Mouse (Mus musculus) MEL (cell line): ENCODE measurements around the gene Cers6. TPM values are rescaled to one million over a fixed set of nuclear protein-coding genes. Genes with fewer than 3 reads are reported as not detected.

Experiments
- DNase-seq: peaks from one replicate; pipeline ENCODE4 v3.0.0; 2011; ENCODE audit warnings: low read depth, low spot score
- H3K27ac ChIP-seq: 2 replicates; pipeline ENCODE4 v1.5.1; 2012; ENCODE audit warnings: low read depth, mild to moderate bottlenecking, control low read depth, low read length, moderate library complexity; ENCODE audit not compliant: control insufficient read depth
- H3K27me3 ChIP-seq, 2 experiments: fragments of 150-350 bp in 1 of 2; sonication (generic) in 1 of 2; 2 replicates each; pipeline ENCODE4 v1.6.1; 2012; ENCODE audit warnings: low read length in 2 of 2, mild to moderate bottlenecking in 2 of 2, improper control_type of control experiment in 1 of 2, moderate library complexity in 1 of 2; ENCODE audit not compliant: insufficient read depth in 2 of 2, control insufficient read depth in 1 of 2
- H3K36me3 ChIP-seq, 2 experiments: 2 replicates each; pipeline ENCODE4 v1.6.1; 2012 to 2014; ENCODE audit warnings: low read length in 2 of 2, improper control_type of control experiment in 1 of 2, inconsistent platforms in 1 of 2, mild to moderate bottlenecking in 1 of 2; ENCODE audit not compliant: insufficient read depth in 2 of 2, control insufficient read depth in 1 of 2
- H3K4me1 ChIP-seq, 2 experiments: fragments of 150-350 bp in 1 of 2; sonication (generic) in 1 of 2; 2 replicates each; pipeline ENCODE4 v1.6.1; 2012; ENCODE audit warnings: low read length in 2 of 2, improper control_type of control experiment in 1 of 2, mild to moderate bottlenecking in 1 of 2; ENCODE audit not compliant: insufficient read depth in 2 of 2, control insufficient read depth in 1 of 2
- H3K4me3 ChIP-seq, 2 experiments: fragments of 150-350 bp in 1 of 2; sonication (generic) in 1 of 2; 2 replicates each; pipeline ENCODE4 v1.5.1; 2012; ENCODE audit warnings: low read depth in 2 of 2, low read length in 2 of 2, mild to moderate bottlenecking in 2 of 2, moderate library complexity in 2 of 2, control low read depth in 1 of 2, improper control_type of control experiment in 1 of 2; ENCODE audit not compliant: control insufficient read depth in 1 of 2, insufficient read depth in 1 of 2
- H3K79me2 ChIP-seq: 2 replicates; pipeline ENCODE4 v1.6.1; 2012; ENCODE audit warnings: mild to moderate bottlenecking, low read length, moderate library complexity; ENCODE audit not compliant: control insufficient read depth, poor library complexity, insufficient read depth
- H3K9ac ChIP-seq: 2 replicates; pipeline ENCODE4 v1.6.1; 2012; ENCODE audit warnings: low read depth, mild to moderate bottlenecking, control low read depth, low read length, moderate library complexity; ENCODE audit not compliant: control insufficient read depth, poor library complexity, severe bottlenecking
- H3K9me3 ChIP-seq: fragments of 150-350 bp; sonication (generic); replicated peaks from 2 replicates; pipeline ENCODE4 v1.6.1; 2012; ENCODE audit warnings: mild to moderate bottlenecking, low read length, improper control_type of control experiment, moderate library complexity; ENCODE audit not compliant: insufficient read depth
- BHLHE40 ChIP-seq: IDR thresholded peaks from 2 replicates; pipeline ENCODE4 v1.6.1; 2012; ENCODE audit warnings: low read depth, mild to moderate bottlenecking, inconsistent platforms, low read length, improper control_type of control experiment, borderline replicate concordance
- CHD1 ChIP-seq: IDR thresholded peaks from 2 replicates; pipeline ENCODE4 v1.6.1; 2012; ENCODE audit warnings: low read depth, mild to moderate bottlenecking, inconsistent platforms, low read length, improper control_type of control experiment
- CHD2 ChIP-seq: IDR thresholded peaks from 2 replicates; pipeline ENCODE4 v1.6.1; 2011; ENCODE audit warnings: low read length, improper control_type of control experiment
- CTCF ChIP-seq, 3 experiments: IDR thresholded peaks in 2 of 3; conservative IDR thresholded peaks in 1 of 3; 2 replicates each; pipeline ENCODE4 v1.5.1; 2011 to 2012; ENCODE audit warnings: low read length in 3 of 3, low read depth in 2 of 3, mild to moderate bottlenecking in 2 of 3, improper control_type of control experiment in 1 of 3, inconsistent platforms in 1 of 3, mixed read lengths in 1 of 3, moderate library complexity in 1 of 3; ENCODE audit not compliant: control insufficient read depth in 1 of 3, insufficient read depth in 1 of 3, poor library complexity in 1 of 3, severe bottlenecking in 1 of 3
- ELF1 ChIP-seq: IDR thresholded peaks from 2 replicates; pipeline ENCODE4 v1.6.1; 2014; ENCODE audit warnings: low read depth, mild to moderate bottlenecking, inconsistent platforms, low read length, improper control_type of control experiment, moderate library complexity
- EP300 ChIP-seq, 2 experiments: IDR thresholded peaks; 2 replicates each; pipeline ENCODE4 v1.6.1; 2011; ENCODE audit warnings: improper control_type of control experiment in 2 of 2, low read length in 2 of 2, low read depth in 1 of 2, mild to moderate bottlenecking in 1 of 2
- GABPA ChIP-seq: IDR thresholded peaks from 2 replicates; pipeline ENCODE4 v1.6.1; 2012; ENCODE audit warnings: low read depth, mild to moderate bottlenecking, inconsistent platforms, low read length, improper control_type of control experiment, moderate library complexity
- GATA1 ChIP-seq: IDR thresholded peaks from 2 replicates; pipeline ENCODE4 v1.6.1; 2011; ENCODE audit warnings: low read depth, low read length, improper control_type of control experiment
- KAT2A ChIP-seq: conservative IDR thresholded peaks from 2 replicates; pipeline ENCODE4 v1.6.1; 2012; ENCODE audit warnings: low read depth, low read length, improper control_type of control experiment, inconsistent platforms
- MAFK ChIP-seq: IDR thresholded peaks from 2 replicates; pipeline ENCODE4 v1.6.1; 2011; ENCODE audit warnings: low read depth, mild to moderate bottlenecking, low read length, improper control_type of control experiment, borderline replicate concordance
- MAX ChIP-seq: IDR thresholded peaks from 2 replicates; pipeline ENCODE4 v1.6.1; 2011; ENCODE audit warnings: low read length, improper control_type of control experiment
- MAZ ChIP-seq: IDR thresholded peaks from 2 replicates; pipeline ENCODE4 v1.6.1; 2012; ENCODE audit warnings: low read depth, mild to moderate bottlenecking, inconsistent platforms, low read length, improper control_type of control experiment
- MEF2A ChIP-seq: IDR thresholded peaks from 2 replicates; pipeline ENCODE4 v1.6.1; 2014; ENCODE audit warnings: low read depth, mild to moderate bottlenecking, inconsistent platforms, low read length, improper control_type of control experiment; ENCODE audit not compliant: poor library complexity, insufficient replicate concordance, severe bottlenecking; ENCODE audit errors: extremely low read depth
- MXI1 ChIP-seq: IDR thresholded peaks from 2 replicates; pipeline ENCODE4 v1.6.1; 2011; ENCODE audit warnings: mild to moderate bottlenecking, low read depth, low read length, improper control_type of control experiment
- MYB ChIP-seq: IDR thresholded peaks from 2 replicates; pipeline ENCODE4 v1.6.1; 2011; ENCODE audit warnings: mild to moderate bottlenecking, low read depth, low read length, improper control_type of control experiment
- MYC ChIP-seq: IDR thresholded peaks from 2 replicates; pipeline ENCODE4 v1.6.1; 2011; ENCODE audit warnings: low read depth, mild to moderate bottlenecking, low read length, improper control_type of control experiment, moderate library complexity
- NRF1 ChIP-seq: IDR thresholded peaks from 2 replicates; pipeline ENCODE4 v1.6.1; 2014; ENCODE audit warnings: low read depth, mild to moderate bottlenecking, inconsistent platforms, low read length, improper control_type of control experiment, moderate library complexity; ENCODE audit not compliant: poor library complexity, insufficient read depth, severe bottlenecking
- POLR2A ChIP-seq, 2 experiments: IDR thresholded peaks; 2 replicates each; pipeline ENCODE4 v1.6.1; 2011 to 2012; ENCODE audit warnings: low read length in 2 of 2, mild to moderate bottlenecking in 2 of 2, control low read depth in 1 of 2, improper control_type of control experiment in 1 of 2, low read depth in 1 of 2, moderate library complexity in 1 of 2; ENCODE audit not compliant: control insufficient read depth in 1 of 2, insufficient read depth in 1 of 2, poor library complexity in 1 of 2
- POLR2AphosphoS2 ChIP-seq: IDR thresholded peaks from 2 replicates; pipeline ENCODE4 v1.6.1; 2011; ENCODE audit warnings: low read length, improper control_type of control experiment
- POLR2AphosphoS5 ChIP-seq: IDR thresholded peaks from 2 replicates; pipeline ENCODE4 v1.6.1; 2012; ENCODE audit warnings: low read depth, borderline replicate concordance, mild to moderate bottlenecking, inconsistent platforms, low read length, moderate library complexity, mixed read lengths
- RCOR1 ChIP-seq: IDR thresholded peaks from 2 replicates; pipeline ENCODE4 v1.6.1; 2012; ENCODE audit warnings: low read depth, mild to moderate bottlenecking, inconsistent platforms, low read length, improper control_type of control experiment
- SIN3A ChIP-seq: IDR thresholded peaks from 2 replicates; pipeline ENCODE4 v1.6.1; 2012; ENCODE audit warnings: low read length, improper control_type of control experiment, inconsistent platforms
- SMC3 ChIP-seq: IDR thresholded peaks from 2 replicates; pipeline ENCODE4 v1.6.1; 2011; ENCODE audit warnings: low read depth, low read length, improper control_type of control experiment
- TCF12 ChIP-seq: IDR thresholded peaks from 2 replicates; pipeline ENCODE4 v1.6.1; 2014; ENCODE audit warnings: low read depth, mild to moderate bottlenecking, inconsistent platforms, low read length, improper control_type of control experiment, moderate library complexity
- UBTF ChIP-seq: IDR thresholded peaks from 2 replicates; pipeline ENCODE4 v1.6.1; 2012; ENCODE audit warnings: low read depth, mild to moderate bottlenecking, inconsistent platforms, low read length, improper control_type of control experiment, moderate library complexity, borderline replicate concordance; ENCODE audit not compliant: insufficient read depth
- USF1 ChIP-seq: IDR thresholded peaks from 2 replicates; pipeline ENCODE4 v1.6.1; 2014; ENCODE audit warnings: low read depth, mild to moderate bottlenecking, inconsistent platforms, low read length, improper control_type of control experiment, moderate library complexity
- ZC3H11A ChIP-seq: IDR thresholded peaks from 2 replicates; pipeline ENCODE4 v1.6.1; 2012; ENCODE audit warnings: low read depth, mild to moderate bottlenecking, inconsistent platforms, low read length, improper control_type of control experiment
- ZKSCAN1 ChIP-seq: IDR thresholded peaks from 2 replicates; pipeline ENCODE4 v1.6.1; 2012; ENCODE audit warnings: low read depth, mild to moderate bottlenecking, inconsistent platforms, low read length, improper control_type of control experiment, moderate library complexity
- ZNF384 ChIP-seq: IDR thresholded peaks from 2 replicates; pipeline ENCODE4 v1.6.1; 2012; ENCODE audit warnings: low read depth, mild to moderate bottlenecking, inconsistent platforms, low read length, improper control_type of control experiment
- polyA plus RNA-seq, 2 experiments: library from polyadenylated mRNA; stranded (reverse) in 1 of 2; unstranded in 1 of 2; fragments of >175 nt in 1 of 2; fragments of >200 nt in 1 of 2; gene quantifications; 2 replicates each; pipeline versions ENCODE4 v1.2.1 to v1.2.4; 2012; ENCODE audit warnings: low replicate concordance in 2 of 2, low read depth in 1 of 2; ENCODE audit not compliant: insufficient read length in 2 of 2, insufficient read depth in 1 of 2, missing spikeins in 1 of 2
- total RNA-seq: library from RNA; depleted of rRNA; stranded (reverse); fragments of 300-350 nt; gene quantifications from 2 replicates; pipeline ENCODE4 v1.2.3, GENCODE M21; 2012

The Cers6 gene
- total and polyA plus RNA-seq, 3 experiments: not detected

- no peaks in the 10 kb centered on the region for H3K9me3 ChIP-seq
- no peak overlapping the region for H3K27ac ChIP-seq
- H3K4me1 ChIP-seq: no peaks in the 10 kb centered on the region
- TF ChIP-seq MXI1 (no peak), ZKSCAN1 (no peak), NRF1 (no peak), MYC (no peak), CTCF (IDR thresholded peaks at IDR 0.05 in 2 of 3, conservative IDR thresholded peaks at IDR 0.05 in 1 of 3; ENCODE audit: control insufficient read depth in 1 of 3, insufficient read depth in 1 of 3, low read depth in 2 of 3, low read length in 3 of 3, poor library complexity in 1 of 3, severe bottlenecking in 1 of 3) (no peak), POLR2AphosphoS2 (no peak), POLR2AphosphoS5 (no peak), MYB (no peak), ZNF384 (no peak), EP300 (IDR thresholded peaks at IDR 0.05; ENCODE audit: low read depth in 1 of 2, low read length in 2 of 2) (no peak), MAZ (no peak), ZC3H11A (no peak), RCOR1 (no peak), TCF12 (no peak), GATA1 (no peak), CHD1 (no peak), ELF1 (no peak), CHD2 (no peak), BHLHE40 (no peak), POLR2A (IDR thresholded peaks at IDR 0.05; ENCODE audit: control insufficient read depth in 1 of 2, insufficient read depth in 1 of 2, low read depth in 1 of 2, low read length in 2 of 2, poor library complexity in 1 of 2) (no peak)
- TF ChIP-seq, all 39 proteins: peak for 0
- H3K79me2 ChIP-seq: no peaks in the 10 kb centered on the region
- DNase-seq: no peak
- H3K9ac ChIP-seq: no peak overlapping the region
- H3K4me3 ChIP-seq: no peak overlapping the region
- no peaks in the 10 kb centered on the region for H3K36me3 ChIP-seq
- no peaks in the 10 kb centered on the region for H3K27me3 ChIP-seq
Measured at GRCm38 (mm10) chr2:68959573-68959972, 98.3 kb downstream of the Cers6 start.

GRCm38 (mm10) chr2:68960060-68960459 lies 98.8 kb downstream of the Cers6 start:
- Histone ChIP-seq H3K27me3 (no peaks in the 10 kb centered on the region), H3K79me2 (no peaks in the 10 kb centered on the region)
- TF ChIP-seq USF1: no peak
- TF ChIP-seq KAT2A: no peak
- TF ChIP-seq MAFK: no peak
- TF ChIP-seq SMC3: no peak
- TF ChIP-seq MYB: no peak
- no peak for TF ChIP-seq UBTF
- no peak for TF ChIP-seq MYC
- TF ChIP-seq ZKSCAN1: no peak
- TF ChIP-seq SIN3A: no peak
- TF ChIP-seq EP300 (IDR thresholded peaks at IDR 0.05; ENCODE audit: low read depth in 1 of 2, low read length in 2 of 2): no peak
- TF ChIP-seq CTCF (IDR thresholded peaks at IDR 0.05 in 2 of 3, conservative IDR thresholded peaks at IDR 0.05 in 1 of 3; ENCODE audit: control insufficient read depth in 1 of 3, insufficient read depth in 1 of 3, low read depth in 2 of 3, low read length in 3 of 3, poor library complexity in 1 of 3, severe bottlenecking in 1 of 3): no peak
- no peak for TF ChIP-seq NRF1
- no peak for TF ChIP-seq GABPA
- no peak for TF ChIP-seq ZNF384
- no peak for TF ChIP-seq RCOR1
- no peak for TF ChIP-seq POLR2AphosphoS5
- TF ChIP-seq TCF12: no peak
- no peak for TF ChIP-seq MAX
- TF ChIP-seq MEF2A: no peak
- TF ChIP-seq MAZ: no peak
- TF ChIP-seq, all 39 proteins: peak for 0
- no peaks in the 10 kb centered on the region for H3K9me3 ChIP-seq
- no peaks in the 10 kb centered on the region for H3K36me3 ChIP-seq
- no peak overlapping the region for H3K4me3 ChIP-seq
- no peak overlapping the region for H3K9ac ChIP-seq
- no peak for DNase-seq
- no peak overlapping the region for H3K27ac ChIP-seq
- H3K4me1 ChIP-seq: no peaks in the 10 kb centered on the region
